Mouse (Mus musculus): ENCODE results near the gene Hoxc9. TPM values are rescaled to one million over a fixed set of nuclear protein-coding genes. Genes with fewer than 3 reads are reported as not detected.

The Hoxc9 gene
- total RNA-seq, 2 experiments from 2014 or later = not detected

Small RNA genes within 50 kb of the gene (microRNA-seq; reads per million reads assigned to microRNA genes)
- 0 to 0.34 reads per million in 2 experiments for gene Mir196a-2
- 0.79 to 1.3 reads per million in 2 experiments for gene Mir615

Other genes with a start within 250 kb of the Hoxc9 start
- not detected for gene Hoxc13, start 55.3 kb upstream of the Hoxc9 start, total RNA-seq (2021)
- not detected for gene Hoxc12, start 39.7 kb upstream of the Hoxc9 start, total RNA-seq (2021)
- not detected for gene Hoxc11, start 22.0 kb upstream of the Hoxc9 start, total RNA-seq (2021)
- gene Hoxc10, start 9.6 kb upstream of the Hoxc9 start, total RNA-seq (2021) = not detected
- gene Hoxc5, start 9.0 kb upstream of the Hoxc9 start, total RNA-seq (2021) = not detected
- gene Hoxc8, start 14.2 kb downstream of the Hoxc9 start, total RNA-seq (2021) = not detected
- gene Hoxc6, start 21.8 kb downstream of the Hoxc9 start, total RNA-seq (2021) = not detected
- gene Hoxc4, start 42.5 kb downstream of the Hoxc9 start, total RNA-seq (2021) = not detected
- 10 to 100 TPM; 16.2 to 17.4 TPM for gene Smug1, start 190.7 kb downstream of the Hoxc9 start, total RNA-seq (2021)

Measured in left cerebral cortex, postnatal 14 days (tissue).